Mouse (Mus musculus): ENCODE results near the gene Dguok. TPM values are rescaled to one million over a fixed set of nuclear protein-coding genes. Genes with fewer than 3 reads are reported as not detected.

Gene Dguok
- polyA plus RNA-seq, 1 experiment from 2014 or later = 30.7 TPM

GRCm38 (mm10) chr6:83456131-83456983 is 50.4 kb downstream of the Dguok start:
- peak overlapping the region; percentile 27 for H3K4me3 ChIP-seq (ENCODE audit: inconsistent target)
- H3K27ac ChIP-seq = peak overlapping the region; percentile 64
- H3K36me3 ChIP-seq (ENCODE audit: inconsistent target) = peaks cover 9% of the 10 kb centered on the region; the same call in 1 of the 2 replicates
- WGBS (ENCODE audit: missing documents) = under 1% methylated on average over 90 of the region's 105 CpGs
- H3K79me2 ChIP-seq (ENCODE audit: inconsistent target) = peaks cover 43% of the 10 kb centered on the region

GRCm38 (mm10) chr6:83455328-83456130 is 51.2 kb downstream of the Dguok start:
- Histone ChIP-seq H3K27ac (peak overlapping the region; percentile 98), H3K36me3 (ENCODE audit: inconsistent target) (peaks cover 9% of the 10 kb centered on the region; the same call in 1 of the 2 replicates), H3K79me2 (ENCODE audit: inconsistent target) (peaks cover 52% of the 10 kb centered on the region), H3K4me3 (ENCODE audit: inconsistent target) (peak overlapping the region; percentile 56)
- WGBS (ENCODE audit: missing documents) = under 1% methylated on average over 38 of the region's 41 CpGs

- H3K27ac ChIP-seq = peak overlapping the region; percentile 98
- peak overlapping the region; percentile 56 for H3K4me3 ChIP-seq (ENCODE audit: inconsistent target)
Observed at GRCm38 (mm10) chr6:83453706-83454105, 53.1 kb downstream of the Dguok start.

GRCm38 (mm10) chr6:83450451-83451303 is 56.1 kb downstream of the Dguok start:
- peaks cover 100% of the 10 kb centered on the region for H3K79me2 ChIP-seq (ENCODE audit: inconsistent target)
- WGBS (ENCODE audit: missing documents) = 36% methylated on average over 9 of the region's 9 CpGs
- H3K36me3 ChIP-seq (ENCODE audit: inconsistent target) = peaks cover 25% of the 10 kb centered on the region
- H3K4me3 ChIP-seq (ENCODE audit: inconsistent target) = no peak overlapping the region
- H3K27ac ChIP-seq = peak overlapping the region; percentile 92

More at GRCm38 (mm10) chr6:83453706-83454105, 53.1 kb downstream of the Dguok start:
- 61% methylated on average over 10 of the region's 11 CpGs for WGBS (ENCODE audit: missing documents)
- Histone ChIP-seq H3K79me2 (ENCODE audit: inconsistent target) (peaks cover 70% of the 10 kb centered on the region), H3K36me3 (ENCODE audit: inconsistent target) (peaks cover 9% of the 10 kb centered on the region; the same call in 1 of the 2 replicates)

GRCm38 (mm10) chr6:83449440-83449839 is 57.3 kb downstream of the Dguok start:
- peaks cover 100% of the 10 kb centered on the region for H3K79me2 ChIP-seq (ENCODE audit: inconsistent target)
- H3K4me3 ChIP-seq (ENCODE audit: inconsistent target) = no peak overlapping the region
- 16% methylated on average over 3 of the region's 3 CpGs for WGBS (ENCODE audit: missing documents)
- H3K27ac ChIP-seq = peak overlapping the region; percentile 92
- H3K36me3 ChIP-seq (ENCODE audit: inconsistent target) = peaks cover 25% of the 10 kb centered on the region

GRCm38 (mm10) chr6:83448911-83449310 is 57.9 kb downstream of the Dguok start:
- peaks cover 25% of the 10 kb centered on the region for H3K36me3 ChIP-seq (ENCODE audit: inconsistent target)
- H3K4me3 ChIP-seq (ENCODE audit: inconsistent target) = no peak overlapping the region
- WGBS (ENCODE audit: missing documents) = 43% methylated on average over 4 of the region's 4 CpGs
- peak overlapping the region; percentile 92 for H3K27ac ChIP-seq
- peaks cover 100% of the 10 kb centered on the region for H3K79me2 ChIP-seq (ENCODE audit: inconsistent target)

- no peak overlapping the region for H3K4me3 ChIP-seq (ENCODE audit: inconsistent target)
- peaks cover 100% of the 10 kb centered on the region for H3K79me2 ChIP-seq (ENCODE audit: inconsistent target)
- no peak overlapping the region for H3K27ac ChIP-seq
- peaks cover 20% of the 10 kb centered on the region for H3K36me3 ChIP-seq (ENCODE audit: inconsistent target)
- WGBS (ENCODE audit: missing documents) = 92% methylated on average over 7 of the region's 7 CpGs
Observed at GRCm38 (mm10) chr6:83447031-83447430, 59.7 kb downstream of the Dguok start.

GRCm38 (mm10) chr6:83445796-83446195 is 61.0 kb downstream of the Dguok start:
- H3K27ac ChIP-seq = no peak overlapping the region
- 91% methylated on average over 2 of the region's 2 CpGs for WGBS (ENCODE audit: missing documents)
- no peak overlapping the region for H3K4me3 ChIP-seq (ENCODE audit: inconsistent target)
- peaks cover 16% of the 10 kb centered on the region for H3K36me3 ChIP-seq (ENCODE audit: inconsistent target)
- peaks cover 98% of the 10 kb centered on the region for H3K79me2 ChIP-seq (ENCODE audit: inconsistent target)

- H3K79me2 ChIP-seq (ENCODE audit: inconsistent target) = peaks cover 98% of the 10 kb centered on the region
- peak overlapping the region; percentile 33 for H3K27ac ChIP-seq
- peaks cover 32% of the 10 kb centered on the region for H3K36me3 ChIP-seq (ENCODE audit: inconsistent target)
- H3K4me3 ChIP-seq (ENCODE audit: inconsistent target) = no peak overlapping the region
- 57% methylated on average over 13 of the region's 13 CpGs for WGBS (ENCODE audit: missing documents)
Observed at GRCm38 (mm10) chr6:83443441-83444340, 63.1 kb downstream of the Dguok start.

- H3K36me3 ChIP-seq (ENCODE audit: inconsistent target) = peaks cover 34% of the 10 kb centered on the region
- peaks cover 98% of the 10 kb centered on the region for H3K79me2 ChIP-seq (ENCODE audit: inconsistent target)
- H3K4me3 ChIP-seq (ENCODE audit: inconsistent target) = no peak overlapping the region
- 58% methylated on average over 3 of the region's 3 CpGs for WGBS (ENCODE audit: missing documents)
- peak overlapping the region; percentile 33 for H3K27ac ChIP-seq
Observed at GRCm38 (mm10) chr6:83442639-83443038, 64.1 kb downstream of the Dguok start.

GRCm38 (mm10) chr6:83441259-83442061 is 65.3 kb downstream of the Dguok start:
- Histone ChIP-seq H3K36me3 (ENCODE audit: inconsistent target) (peaks cover 31% of the 10 kb centered on the region), H3K4me3 (ENCODE audit: inconsistent target) (peak overlapping the region; percentile 41), H3K79me2 (ENCODE audit: inconsistent target) (peaks cover 98% of the 10 kb centered on the region), H3K27ac (peak overlapping the region; percentile 42)
- WGBS (ENCODE audit: missing documents) = 5% methylated on average over 47 of the region's 48 CpGs

- Histone ChIP-seq H3K27ac (peak overlapping the region; percentile 42), H3K79me2 (ENCODE audit: inconsistent target) (peaks cover 98% of the 10 kb centered on the region), H3K4me3 (ENCODE audit: inconsistent target) (peak overlapping the region; percentile 41), H3K36me3 (ENCODE audit: inconsistent target) (peaks cover 25% of the 10 kb centered on the region)
- 30% methylated on average over 15 of the region's 26 CpGs for WGBS (ENCODE audit: missing documents)
Observed at GRCm38 (mm10) chr6:83440510-83441258, 66.1 kb downstream of the Dguok start.
